Mouse (Mus musculus): ENCODE results near the gene C530008M17Rik. TPM values are rescaled to one million over a fixed set of nuclear protein-coding genes. Genes with fewer than 3 reads are reported as not detected.
"Not testable (repeated sequence)": the region's sequence is repeated elsewhere in the genome, so short reads cannot be mapped to it uniquely, and the experiment has no call there.

C530008M17Rik gene
- total RNA-seq, 2 experiments from 2014 or later, result 90.0 to 90.5 TPM

DNA sequence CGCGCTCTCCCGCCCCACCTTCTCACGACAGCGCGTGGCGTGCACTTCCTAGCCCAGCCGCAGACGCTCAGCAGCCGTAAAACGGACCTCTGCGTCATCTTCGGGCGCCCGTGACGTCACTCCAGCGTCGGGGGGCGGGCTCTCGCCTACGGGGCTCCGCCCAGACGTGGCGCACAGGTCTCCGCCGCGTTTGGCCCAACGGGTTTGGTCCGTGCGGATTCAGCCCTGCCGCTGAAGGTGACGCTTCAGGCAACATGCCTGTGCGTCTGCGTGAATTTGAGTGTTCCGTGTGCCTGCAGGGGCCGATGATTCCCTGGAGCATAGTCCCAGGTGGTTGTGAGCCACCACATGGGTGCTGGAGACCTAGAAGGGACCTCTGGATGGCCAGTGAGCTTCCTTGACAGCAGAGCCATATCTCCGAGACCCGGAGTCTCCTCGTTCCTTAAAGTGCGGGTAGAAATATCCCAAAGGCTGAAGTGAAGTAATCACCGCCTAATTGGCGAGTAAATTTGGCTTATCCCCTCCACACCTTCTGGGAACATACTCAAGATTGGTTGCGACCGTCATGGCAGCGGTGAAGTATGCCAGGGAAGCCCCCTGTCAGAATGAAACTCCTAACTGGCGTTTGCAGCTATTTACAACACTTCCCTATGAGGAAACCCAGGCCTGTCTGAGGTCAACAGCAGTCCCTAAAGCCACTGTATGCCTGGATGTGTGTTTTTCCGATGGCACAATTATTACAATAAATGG is 249.3 kb downstream of the C530008M17Rik start, which contains the start of gene Aasdh:
Aasdh (minus strand) TSS at position 110 of the 750 bp plus-strand sequence.
- peak; percentile 95 to 96 for DNase-seq

DNA sequence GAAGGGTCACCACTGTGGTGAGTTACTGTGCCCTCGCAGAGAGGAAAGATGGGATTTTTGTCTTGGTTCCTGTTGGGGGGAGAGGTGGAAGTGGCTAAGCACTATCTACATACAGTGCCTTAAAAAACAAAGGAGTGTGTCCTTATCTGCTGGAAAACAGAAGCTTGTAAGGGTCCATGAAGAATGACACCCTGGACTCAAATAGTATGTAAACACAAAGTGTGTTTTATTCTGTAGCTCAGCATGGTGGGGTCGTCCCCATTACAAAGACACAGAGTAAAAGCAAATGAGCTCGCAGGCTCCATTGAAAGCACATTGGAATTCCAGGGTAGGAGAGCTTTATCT is 249.8 kb downstream of the C530008M17Rik start:
- no peak for DNase-seq

- no peak for DNase-seq
Observed at GRCm38 (mm10) chr5:76910807-76911206, 254.5 kb downstream of the C530008M17Rik start.

GRCm38 (mm10) chr5:76912522-76912921 is 256.2 kb downstream of the C530008M17Rik start:
- DNase-seq, result not testable (repeated sequence)

DNA sequence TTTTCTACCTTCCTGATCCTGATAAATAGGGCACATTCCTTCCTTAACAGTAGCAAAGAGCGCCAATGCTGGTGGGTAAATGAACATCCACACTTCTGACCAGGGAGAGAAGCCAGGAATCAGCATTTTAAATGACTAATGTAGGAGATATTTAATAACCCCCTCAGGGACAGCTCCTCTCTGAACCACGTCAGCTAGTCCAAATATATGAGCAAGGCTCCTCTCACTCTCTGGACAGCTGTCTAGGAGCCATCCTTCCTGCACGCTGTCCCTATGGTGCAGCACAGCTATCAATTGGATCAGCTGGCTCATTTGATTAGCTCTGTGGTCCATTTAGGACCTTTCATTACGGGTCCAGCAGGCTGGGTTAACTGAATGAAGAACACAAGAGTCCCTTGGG is 266.5 kb downstream of the C530008M17Rik start:
- DNase-seq, result no peak

Other genes with a start within 250 kb of the C530008M17Rik start
- not detected for gene Gm7271, start 172.5 kb upstream of the C530008M17Rik start, total RNA-seq (2021)
- 10 to 100 TPM; 55.9 to 57.4 TPM for gene Exoc1, start 127.2 kb upstream of the C530008M17Rik start, total RNA-seq (2021)
- 1 to 10 TPM; 6.4 to 7.2 TPM for gene Cep135, start 67.8 kb upstream of the C530008M17Rik start, total RNA-seq (2021)
- 10 to 100 TPM; 23.1 to 27.3 TPM for gene Aasdh, start 249.0 kb downstream of the C530008M17Rik start, total RNA-seq (2021)

Data from layer of hippocampus, postnatal 36 days (tissue).